Mouse (Mus musculus) heart, embryonic 13.5 days (tissue): ENCODE measurements around the gene Pdap1. TPM values are rescaled to one million over a fixed set of nuclear protein-coding genes. Genes with fewer than 3 reads are reported as not detected.

Experiments
- ATAC-seq: fragments of 200-750 bp; cut with Nextera tagmentation; 2 replicates; pipeline ENCODE4 v1.8.0; 2017; ENCODE audit warnings: moderate TSS enrichment; ENCODE audit not compliant: insufficient number of reproducible peaks, low FRiP score, low TSS enrichment; ENCODE audit errors: extremely low read depth
- H3K27ac ChIP-seq: fragments of 300-500 bp; sonication (generic); replicated peaks from 2 replicates; pipeline ENCODE4 v1.5.1; 2015; ENCODE audit warnings: moderate library complexity, mild to moderate bottlenecking, inconsistent platforms
- H3K27me3 ChIP-seq: fragments of 300-500 bp; sonication (generic); replicated peaks from 2 replicates; pipeline ENCODE4 v1.6.1; 2015; ENCODE audit warnings: mild to moderate bottlenecking, inconsistent platforms
- H3K36me3 ChIP-seq: fragments of 300-500 bp; sonication (generic); 2 replicates; pipeline ENCODE4 v1.6.1; 2015; ENCODE audit warnings: mild to moderate bottlenecking, inconsistent platforms
- H3K4me1 ChIP-seq: fragments of 300-500 bp; sonication (generic); 2 replicates; pipeline ENCODE4 v1.6.1; 2015; ENCODE audit warnings: inconsistent platforms
- H3K4me2 ChIP-seq: fragments of 300-500 bp; sonication (generic); 2 replicates; pipeline ENCODE4 v1.6.1; 2015; ENCODE audit warnings: inconsistent platforms, mild to moderate bottlenecking, moderate library complexity
- H3K4me3 ChIP-seq: fragments of 300-500 bp; sonication (generic); 2 replicates; pipeline ENCODE4 v1.5.1; 2015; ENCODE audit warnings: moderate library complexity, mild to moderate bottlenecking, inconsistent platforms
- H3K9ac ChIP-seq: fragments of 300-500 bp; sonication (generic); 2 replicates; pipeline ENCODE4 v1.6.1; 2015; ENCODE audit warnings: inconsistent platforms, mild to moderate bottlenecking, moderate library complexity
- H3K9me3 ChIP-seq: fragments of 300-500 bp; sonication (generic); 2 replicates; pipeline ENCODE4 v1.6.1; 2016; ENCODE audit warnings: inconsistent platforms
- WGBS: fragments of 180-500 bp; shearing (Covaris S2); methylation state at CpG from one replicate; pipeline ENCODE4 v1.1.7; 2015; ENCODE audit warnings: mixed read lengths; 5-methylcytosine and 5-hydroxymethylcytosine counted together
- polyA plus RNA-seq: library from polyadenylated mRNA; unstranded; fragments of >200 nt; fragmentation: Nextera tagmentation; extraction: Ambion mirVana; gene quantifications from 2 replicates; pipeline ENCODE4 v1.2.1, GENCODE M21; 2015

The Pdap1 gene
- polyA plus RNA-seq, 1 experiment from 2014 or later, result 62.6 TPM

DNA sequence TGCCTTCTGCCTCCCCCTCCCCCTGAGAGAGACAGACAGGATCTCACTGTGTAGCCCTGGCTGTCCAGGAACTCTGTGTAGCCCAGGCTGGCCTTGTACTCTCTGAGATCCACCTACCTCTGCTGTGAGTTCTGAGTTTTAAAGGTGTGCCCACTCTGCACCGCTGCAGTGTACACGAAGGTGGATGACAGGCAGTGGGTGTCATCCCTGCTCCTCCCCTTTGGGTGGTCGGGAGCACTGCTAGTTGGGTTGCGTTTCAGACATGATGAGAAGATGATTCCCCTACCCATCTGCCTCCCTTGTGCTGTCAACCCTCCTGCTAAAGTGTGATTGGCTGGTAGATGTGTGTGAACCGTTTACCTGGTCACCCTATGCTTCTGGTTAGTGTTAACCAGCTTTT is 21.6 kb downstream of the Pdap1 start:
- no peak for ATAC-seq
- 0 out of 2 replicates have a peak, but pooled peaks cover 4% of the 10 kb centered on the region for H3K9me3 ChIP-seq
- no peak overlapping the region for H3K4me2 ChIP-seq
- peaks cover 62% of the 10 kb centered on the region for H3K4me1 ChIP-seq
- no peak overlapping the region for H3K27ac ChIP-seq
- no peak overlapping the region for H3K9ac ChIP-seq
- no peaks in the 10 kb centered on the region for H3K27me3 ChIP-seq
- WGBS, result 82% methylated on average over 5 of the region's 5 CpGs
- H3K36me3 ChIP-seq, result peaks cover 42% of the 10 kb centered on the region
- no peak overlapping the region for H3K4me3 ChIP-seq

DNA sequence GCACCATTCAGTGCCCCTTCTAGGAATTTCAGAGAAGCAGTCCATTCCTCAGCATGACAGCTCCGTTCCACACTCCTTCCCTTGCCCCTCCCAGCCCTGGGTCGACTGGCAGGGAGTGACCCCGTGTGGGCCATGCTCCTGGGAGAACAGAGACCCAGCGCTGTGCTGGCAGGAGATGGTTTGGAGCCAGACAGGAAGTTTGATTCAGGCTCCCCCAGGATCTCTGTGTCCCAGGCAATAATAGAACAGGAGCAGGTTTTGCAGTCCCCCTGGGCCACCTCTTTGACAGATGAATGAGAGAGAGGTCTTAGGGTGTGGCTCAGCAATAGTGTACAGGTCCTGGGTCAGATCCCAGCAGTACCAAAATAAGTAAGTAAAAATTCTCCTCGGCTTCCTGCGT is 22.0 kb downstream of the Pdap1 start:
- no peak overlapping the region for H3K4me2 ChIP-seq
- WGBS, result 61% methylated on average over 6 of the region's 6 CpGs
- no peak overlapping the region for H3K27ac ChIP-seq
- no peak overlapping the region for H3K4me3 ChIP-seq
- H3K4me1 ChIP-seq, result peaks cover 62% of the 10 kb centered on the region
- no peak for ATAC-seq
- no peak overlapping the region for H3K9ac ChIP-seq
- H3K36me3 ChIP-seq, result peaks cover 38% of the 10 kb centered on the region
- 0 out of 2 replicates have a peak, but pooled peaks cover 4% of the 10 kb centered on the region for H3K9me3 ChIP-seq
- H3K27me3 ChIP-seq, result no peaks in the 10 kb centered on the region

DNA sequence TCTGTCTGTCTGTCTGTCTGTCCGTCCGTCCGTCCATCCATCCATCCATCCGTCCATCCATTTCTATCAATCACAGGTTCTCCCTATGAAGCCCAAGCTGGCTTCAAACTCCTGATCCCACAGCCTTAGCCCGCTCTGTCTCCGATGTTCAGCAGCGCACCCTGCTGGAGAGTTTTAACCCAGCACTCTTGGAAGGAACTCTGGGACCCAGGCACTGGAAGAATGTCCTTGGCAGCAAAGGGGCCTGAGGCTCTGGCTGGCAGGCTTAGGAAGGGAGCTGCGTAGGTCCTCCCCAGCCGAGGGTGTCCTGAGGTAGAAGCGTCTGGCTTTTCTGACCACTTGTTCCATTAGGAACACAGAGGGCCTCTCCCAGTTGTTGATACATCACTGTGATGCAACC is 23.1 kb downstream of the Pdap1 start:
- Histone ChIP-seq H3K9ac (peak overlapping the region; percentile 60), H3K4me3 (peak overlapping the region; percentile 18), H3K4me1 (peaks cover 60% of the 10 kb centered on the region), H3K27me3 (no peaks in the 10 kb centered on the region), H3K36me3 (peaks cover 27% of the 10 kb centered on the region), H3K27ac (peak overlapping the region; percentile 83), H3K4me2 (peak overlapping the region; percentile 84), H3K9me3 (0 out of 2 replicates have a peak, but pooled peaks cover 4% of the 10 kb centered on the region)
- 37% methylated on average over 10 of the region's 10 CpGs for WGBS
- no peak for ATAC-seq

DNA sequence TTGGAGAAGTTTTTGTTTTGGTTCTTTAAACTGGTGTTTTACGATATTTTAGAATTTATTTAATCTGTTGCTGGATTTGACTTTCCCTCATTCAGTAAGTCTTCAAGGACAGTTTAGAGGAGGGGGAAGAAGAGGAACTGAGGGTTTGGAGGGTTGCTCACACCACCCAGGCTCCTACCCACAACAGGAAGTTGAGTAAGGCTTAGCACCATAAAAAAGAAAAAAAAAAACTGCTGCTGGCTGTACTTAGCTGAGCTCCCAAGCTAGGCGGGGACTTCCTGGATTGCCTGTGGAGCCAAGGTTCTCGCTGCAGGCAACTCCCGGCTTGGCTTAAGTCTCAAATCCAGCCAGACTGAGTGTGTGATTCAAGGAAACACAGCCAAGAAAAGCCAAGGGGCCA is 23.7 kb downstream of the Pdap1 start:
- 45% methylated on average over 4 of the region's 4 CpGs for WGBS
- Histone ChIP-seq H3K27me3 (no peaks in the 10 kb centered on the region), H3K36me3 (peaks cover 23% of the 10 kb centered on the region), H3K27ac (peak overlapping the region; percentile 83), H3K4me3 (peak overlapping the region; percentile 82), H3K4me1 (peaks cover 54% of the 10 kb centered on the region), H3K4me2 (peak overlapping the region; percentile 84), H3K9ac (peak overlapping the region; percentile 60; the same call in 1 of the 2 replicates), H3K9me3 (0 out of 2 replicates have a peak, but pooled peaks cover 4% of the 10 kb centered on the region)
- no peak for ATAC-seq

DNA sequence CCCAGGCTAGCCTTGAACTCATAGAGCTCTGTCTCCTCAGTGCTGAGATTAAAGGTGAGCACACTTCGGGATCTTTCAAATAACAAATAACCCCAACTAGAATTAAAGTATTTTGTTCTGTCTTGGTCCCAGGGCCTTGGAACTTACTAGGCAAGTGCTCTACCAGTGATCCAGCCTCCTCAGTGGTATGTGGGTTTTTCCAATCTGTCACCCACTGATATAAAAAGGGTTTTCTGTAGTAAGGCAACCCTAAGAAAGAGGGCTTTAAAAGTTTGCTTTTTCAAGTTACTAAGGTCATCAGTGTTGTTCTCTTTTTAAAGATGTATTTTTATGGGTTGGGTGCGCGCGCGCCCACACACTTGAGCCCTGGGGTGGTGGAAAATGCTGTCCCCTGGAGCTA is 24.3 kb downstream of the Pdap1 start:
- Histone ChIP-seq H3K27ac (peak overlapping the region; percentile 83), H3K4me3 (peak overlapping the region; percentile 82), H3K36me3 (peaks cover 27% of the 10 kb centered on the region), H3K4me2 (peak overlapping the region; percentile 84), H3K9ac (peak overlapping the region; percentile 42; the same call in 1 of the 2 replicates), H3K4me1 (peaks cover 49% of the 10 kb centered on the region), H3K27me3 (no peaks in the 10 kb centered on the region), H3K9me3 (0 out of 2 replicates have a peak, but pooled peaks cover 4% of the 10 kb centered on the region)
- WGBS, result 95% methylated on average over 5 of the region's 5 CpGs
- no peak for ATAC-seq

DNA sequence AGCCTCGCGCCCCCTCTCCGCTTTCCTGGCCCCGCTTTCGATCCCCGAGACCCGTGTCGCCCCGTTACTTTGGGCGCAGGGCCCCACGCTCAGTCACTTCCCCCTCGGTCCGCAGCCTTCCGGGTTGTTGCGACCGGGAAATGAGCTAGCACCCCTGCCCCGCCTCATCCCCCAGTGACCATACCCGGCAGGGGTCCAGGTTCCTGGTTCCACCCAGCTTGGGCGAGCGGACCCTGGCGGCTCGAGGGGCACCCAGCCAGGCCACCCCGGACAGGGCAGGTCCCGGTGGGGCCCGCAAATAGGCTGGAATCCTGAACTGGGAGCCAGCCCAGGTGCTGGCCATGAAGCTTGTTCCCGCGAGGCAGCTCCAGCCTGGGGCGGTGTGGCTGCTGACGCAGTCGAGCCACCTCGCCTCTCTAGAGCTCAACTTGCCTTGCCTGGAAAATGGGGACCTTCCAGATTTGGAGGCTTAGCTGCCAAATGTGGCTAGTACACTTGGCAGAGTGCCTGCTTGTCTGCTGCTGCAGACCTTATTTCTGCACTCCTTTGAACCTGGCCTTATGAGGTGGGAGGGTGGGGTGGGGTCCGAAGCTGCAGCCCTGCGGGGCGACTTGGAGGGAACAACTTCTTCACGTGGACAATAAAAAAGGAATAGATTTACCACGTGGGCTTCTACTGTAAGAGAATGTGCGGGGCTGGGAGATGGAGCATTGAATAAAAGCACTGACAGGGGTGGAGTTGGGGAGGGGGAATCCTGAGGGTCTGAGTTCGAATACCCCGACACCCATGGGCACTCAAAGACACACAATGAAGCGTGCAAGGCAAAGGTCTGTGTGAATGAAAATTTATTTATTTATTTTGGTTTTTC is 25.2 kb downstream of the Pdap1 start:
- peaks cover 36% of the 10 kb centered on the region for H3K36me3 ChIP-seq
- 0 out of 2 replicates have a peak, but pooled peaks cover 4% of the 10 kb centered on the region for H3K9me3 ChIP-seq
- no peaks in the 10 kb centered on the region for H3K27me3 ChIP-seq
- WGBS, result 15% methylated on average over 32 of the region's 40 CpGs
- peak; percentile 21; the same call in 1 of the 2 replicates for ATAC-seq
- H3K4me1 ChIP-seq, result peaks cover 41% of the 10 kb centered on the region
- peak overlapping the region; percentile 90 for H3K9ac ChIP-seq
- H3K27ac ChIP-seq, result peak overlapping the region; percentile 66
- H3K4me3 ChIP-seq, result peak overlapping the region; percentile 82
- H3K4me2 ChIP-seq, result peak overlapping the region; percentile 84

DNA sequence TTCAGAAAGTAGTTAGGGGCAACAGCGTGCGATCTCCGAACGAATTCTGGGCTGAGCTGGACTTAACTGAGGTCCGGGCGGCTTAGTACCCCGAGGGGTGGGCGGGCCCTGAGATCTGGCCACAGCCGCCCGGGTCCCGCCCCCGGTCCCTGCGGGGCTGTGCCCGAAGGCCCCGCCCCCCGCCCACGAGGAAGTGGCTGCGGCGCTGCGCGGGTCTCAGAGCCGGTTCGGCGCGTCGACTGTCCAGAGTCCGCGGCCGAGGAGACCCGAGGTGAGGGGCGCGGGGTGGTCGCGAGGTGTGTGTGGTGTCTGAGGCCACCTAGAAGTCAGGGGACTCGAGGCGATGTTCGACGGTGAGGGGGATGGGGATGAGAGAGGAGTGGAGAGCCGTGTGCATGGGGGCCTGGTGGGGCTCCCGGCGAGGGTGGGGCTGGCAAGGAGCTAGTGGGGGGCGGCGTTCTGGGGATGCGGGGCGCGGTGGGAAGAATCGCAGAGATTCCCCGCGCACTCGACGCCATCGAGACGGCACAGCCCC is 25.9 kb downstream of the Pdap1 start, which contains the start of gene Arpc1b:
Gene Arpc1b (plus strand): TSS at position 145 of the 535 bp plus-strand sequence.
- peaks cover 36% of the 10 kb centered on the region for H3K36me3 ChIP-seq
- peaks cover 41% of the 10 kb centered on the region for H3K4me1 ChIP-seq
- H3K9me3 ChIP-seq, result 0 out of 2 replicates have a peak, but pooled peaks cover under 1% of the 10 kb centered on the region
- H3K4me2 ChIP-seq, result peak within 1 kb of the TSS; percentile 84
- peak; percentile 76 for ATAC-seq
- peak within 1 kb of the TSS; percentile 66 for H3K27ac ChIP-seq
- WGBS, result under 1% methylated on average over 44 of the region's 53 CpGs
- H3K27me3 ChIP-seq, result no peaks in the 10 kb centered on the region
- H3K4me3 ChIP-seq, result peak within 1 kb of the TSS; percentile 82
- peak within 1 kb of the TSS; percentile 90 for H3K9ac ChIP-seq

DNA sequence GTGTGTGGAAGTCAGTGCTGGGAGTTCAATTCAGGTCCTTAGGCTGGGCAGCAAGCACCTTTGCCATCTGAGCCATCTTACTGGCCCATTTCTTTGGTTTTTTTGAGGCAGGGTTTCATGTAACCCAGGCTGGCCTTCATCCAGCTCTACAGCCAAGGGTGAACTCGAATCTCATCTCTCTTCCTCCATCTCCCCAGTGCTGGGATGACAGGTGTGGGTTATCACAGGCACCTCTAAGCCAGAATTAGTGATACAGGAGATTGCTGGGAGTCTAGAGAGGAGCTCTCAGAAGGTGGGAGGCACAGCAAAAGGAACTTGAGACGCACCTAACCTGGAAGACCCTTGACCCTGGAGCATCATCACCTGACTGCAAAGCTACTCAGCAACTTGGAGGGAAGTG is 26.6 kb downstream of the Pdap1 start:
- Histone ChIP-seq H3K9me3 (no peaks in the 10 kb centered on the region), H3K4me1 (peaks cover 41% of the 10 kb centered on the region), H3K9ac (peak overlapping the region; percentile 90), H3K4me2 (peak overlapping the region; percentile 84), H3K4me3 (peak overlapping the region; percentile 82), H3K36me3 (peaks cover 36% of the 10 kb centered on the region), H3K27ac (no peak overlapping the region), H3K27me3 (no peaks in the 10 kb centered on the region)
- ATAC-seq, result no peak
- WGBS, result 25% methylated on average over 2 of the region's 2 CpGs

DNA sequence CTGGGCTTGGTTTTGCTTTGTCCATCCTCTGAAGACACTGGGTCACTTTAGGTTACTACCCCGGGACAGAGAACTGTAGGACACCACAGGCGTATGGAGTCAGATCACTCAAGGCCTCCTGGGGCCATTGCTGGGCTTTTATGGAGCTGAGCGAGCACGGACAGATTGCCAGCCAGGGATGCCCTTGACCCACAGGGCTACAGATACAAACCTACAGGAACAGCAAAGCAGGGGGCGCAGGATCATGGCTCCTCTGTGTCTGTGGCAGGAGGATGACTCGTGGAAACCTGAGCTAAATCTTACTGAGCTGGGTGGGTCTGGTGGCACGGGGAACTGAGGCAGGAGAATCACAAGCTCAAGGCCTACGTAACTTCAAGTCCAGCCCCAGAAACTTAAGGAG is 27.5 kb downstream of the Pdap1 start:
- Histone ChIP-seq H3K4me1 (peaks cover 33% of the 10 kb centered on the region), H3K4me2 (no peak overlapping the region), H3K27ac (no peak overlapping the region), H3K9me3 (no peaks in the 10 kb centered on the region), H3K9ac (no peak overlapping the region), H3K36me3 (peaks cover 39% of the 10 kb centered on the region), H3K27me3 (no peaks in the 10 kb centered on the region), H3K4me3 (no peak overlapping the region)
- no peak for ATAC-seq
- WGBS, result 80% methylated on average over 8 of the region's 8 CpGs

DNA sequence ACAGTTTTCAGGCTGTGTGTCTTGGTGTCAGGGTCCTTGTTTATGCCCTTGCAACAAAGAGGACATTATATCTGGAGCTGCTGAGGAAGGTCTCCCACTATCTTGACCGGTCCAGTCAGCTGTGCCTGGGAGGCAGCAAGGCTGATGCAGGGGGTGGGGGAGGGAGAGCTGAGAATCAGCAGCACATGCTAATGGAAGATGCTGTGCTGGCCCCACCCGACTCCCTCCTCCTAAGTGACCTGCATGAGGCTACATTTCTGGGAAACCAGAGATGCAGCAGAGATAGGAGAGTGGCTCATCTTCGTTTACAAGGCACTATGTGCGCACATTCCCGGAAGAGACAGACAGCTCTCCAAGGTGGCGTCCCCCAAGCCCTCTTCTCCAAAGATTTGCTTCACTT is 29.6 kb downstream of the Pdap1 start:
- H3K4me3 ChIP-seq, result no peak overlapping the region
- H3K4me1 ChIP-seq, result peaks cover 13% of the 10 kb centered on the region
- no peaks in the 10 kb centered on the region for H3K9me3 ChIP-seq
- H3K9ac ChIP-seq, result no peak overlapping the region
- peaks cover 57% of the 10 kb centered on the region for H3K36me3 ChIP-seq
- no peak overlapping the region for H3K4me2 ChIP-seq
- 75% methylated on average over 6 of the region's 6 CpGs for WGBS
- no peak for ATAC-seq
- no peak overlapping the region for H3K27ac ChIP-seq
- H3K27me3 ChIP-seq, result no peaks in the 10 kb centered on the region

DNA sequence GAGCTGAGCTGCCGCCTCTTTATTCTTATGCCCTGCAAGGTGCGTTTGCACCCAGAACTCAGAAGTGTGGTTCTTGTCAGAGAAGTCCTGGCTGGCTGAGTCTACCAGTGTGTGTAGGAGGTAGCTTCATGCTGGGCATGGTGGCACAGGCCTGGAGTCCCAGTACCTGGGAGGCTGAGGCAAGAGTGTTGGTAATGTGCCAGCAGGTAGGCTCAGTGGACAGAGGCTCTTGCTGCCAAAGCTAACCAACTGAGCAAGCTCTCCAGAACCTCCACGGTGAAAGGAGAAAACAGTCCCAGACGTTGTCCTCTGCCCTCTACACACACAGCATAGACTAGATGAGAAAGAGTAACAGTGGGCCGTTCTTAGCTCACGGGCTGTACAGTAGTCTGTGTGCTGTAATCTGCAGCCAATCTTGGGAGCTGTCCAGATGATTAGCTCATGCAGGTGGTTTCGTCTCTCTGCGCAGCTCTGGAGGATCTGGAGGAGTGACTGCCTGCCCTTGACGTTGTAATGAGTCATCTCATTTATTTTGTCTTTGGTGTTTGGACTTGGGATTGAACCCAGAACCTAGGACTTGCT is 34.3 kb downstream of the Pdap1 start:
- H3K27me3 ChIP-seq, result no peaks in the 10 kb centered on the region
- H3K9me3 ChIP-seq, result no peaks in the 10 kb centered on the region
- WGBS, result 81% methylated on average over 9 of the region's 9 CpGs
- H3K27ac ChIP-seq, result no peak overlapping the region
- H3K4me3 ChIP-seq, result no peak overlapping the region
- H3K4me2 ChIP-seq, result no peak overlapping the region
- H3K9ac ChIP-seq, result no peak overlapping the region
- H3K36me3 ChIP-seq, result peaks cover 100% of the 10 kb centered on the region
- no peak for ATAC-seq
- no peaks in the 10 kb centered on the region; the same call in 1 of the 2 replicates for H3K4me1 ChIP-seq
